Mouse (Mus musculus) CH12.LX (cell line): ENCODE data around the gene Recql.

ENCODE experiments used
- EP300 ChIP-seq: IDR thresholded peaks from 2 replicates; pipeline ENCODE4 v1.6.1; 2011; ENCODE audit warnings: low read length, improper control_type of control experiment
- HCFC1 ChIP-seq: IDR thresholded peaks from 2 replicates; pipeline ENCODE4 v1.6.1; 2012; ENCODE audit warnings: low read depth, mild to moderate bottlenecking, inconsistent platforms, low read length, improper control_type of control experiment
- SIN3A ChIP-seq: IDR thresholded peaks from 2 replicates; pipeline ENCODE4 v1.6.1; 2012; ENCODE audit warnings: low read length, improper control_type of control experiment, inconsistent platforms
- USF1 ChIP-seq: IDR thresholded peaks from 2 replicates; pipeline ENCODE4 v1.6.1; 2014; ENCODE audit warnings: low read depth, mild to moderate bottlenecking, inconsistent platforms, low read length, improper control_type of control experiment
- ZC3H11A ChIP-seq: IDR thresholded peaks from 2 replicates; pipeline ENCODE4 v1.6.1; 2012; ENCODE audit warnings: low read depth, mild to moderate bottlenecking, inconsistent platforms, low read length, improper control_type of control experiment
- ZKSCAN1 ChIP-seq: IDR thresholded peaks from 2 replicates; pipeline ENCODE4 v1.6.1; 2012; ENCODE audit warnings: low read depth, inconsistent platforms, low read length, improper control_type of control experiment, borderline replicate concordance
- ZMIZ1 ChIP-seq: IDR thresholded peaks from 2 replicates; pipeline ENCODE4 v1.6.1; 2012; ENCODE audit warnings: low read depth, mild to moderate bottlenecking, inconsistent platforms, low read length, improper control_type of control experiment

GRCm38 (mm10) chr6:142378576-142379330 lies 8.1 kb downstream of the Recql start:
- no peak for TF ChIP-seq ZKSCAN1
- no peak for TF ChIP-seq SIN3A
- TF ChIP-seq ZMIZ1 = no peak
- no peak for TF ChIP-seq ZC3H11A
- no peak for TF ChIP-seq HCFC1
- no peak for TF ChIP-seq EP300
- no peak for TF ChIP-seq USF1
